Mouse (Mus musculus) urinary bladder, adult 2 months (tissue): ENCODE measurements around the gene Syn3. TPM values are rescaled to one million over a fixed set of nuclear protein-coding genes. Genes with fewer than 3 reads are reported as not detected.
"Not testable (repeated sequence)": the region's sequence is repeated elsewhere in the genome, so short reads cannot be mapped to it uniquely, and the experiment has no call there.

Source experiments
- DNase-seq: peaks from one replicate; pipeline ENCODE4 v3.0.0; 2022; ENCODE audit warnings: low spot score
- polyA plus RNA-seq: library from polyadenylated mRNA; depleted of rRNA; stranded (reverse); fragments of >200 nt; gene quantifications from 2 replicates; pipeline ENCODE4 v1.2.3, GENCODE M21; 2012

The Syn3 gene
- polyA plus RNA-seq, 1 experiment, result 0.73 TPM

GRCm38 (mm10) chr10:86050522-86050921, 448.2 kb downstream of the Syn3 start:
- DNase-seq, result no peak

GRCm38 (mm10) chr10:86047786-86048185, 450.9 kb downstream of the Syn3 start:
- no peak for DNase-seq

- DNase-seq, result no peak
Measured at GRCm38 (mm10) chr10:86046371-86046770, 452.3 kb downstream of the Syn3 start.

GRCm38 (mm10) chr10:86044066-86044465, 454.6 kb downstream of the Syn3 start:
- DNase-seq, result no peak

GRCm38 (mm10) chr10:86043651-86044050, 455.0 kb downstream of the Syn3 start:
- DNase-seq, result no peak

- no peak for DNase-seq
Measured at GRCm38 (mm10) chr10:86034007-86034728, 464.5 kb downstream of the Syn3 start.

- DNase-seq, result no peak
Measured at GRCm38 (mm10) chr10:86032517-86032916, 466.2 kb downstream of the Syn3 start.

GRCm38 (mm10) chr10:86030743-86031142, 468.0 kb downstream of the Syn3 start:
- DNase-seq, result no peak

GRCm38 (mm10) chr10:86026807-86027206, 471.9 kb downstream of the Syn3 start:
- DNase-seq, result not testable (repeated sequence)

GRCm38 (mm10) chr10:86026354-86026753, 472.3 kb downstream of the Syn3 start:
- DNase-seq, result no peak

GRCm38 (mm10) chr10:86025906-86026305, 472.8 kb downstream of the Syn3 start:
- DNase-seq, result no peak

GRCm38 (mm10) chr10:86023149-86023548, 475.5 kb downstream of the Syn3 start:
- no peak for DNase-seq

- no peak for DNase-seq
Measured at GRCm38 (mm10) chr10:86022474-86022816, 476.3 kb downstream of the Syn3 start.

GRCm38 (mm10) chr10:86021749-86022473, 476.8 kb downstream of the Syn3 start, which contains the start of gene Fbxo7:
TSS of gene Fbxo7 (plus strand) at chr10:86021972.
- DNase-seq, result peak; percentile 83

GRCm38 (mm10) chr10:86021408-86021748, 477.3 kb downstream of the Syn3 start:
- no peak for DNase-seq

- no peak for DNase-seq
Measured at GRCm38 (mm10) chr10:86018813-86019212, 479.9 kb downstream of the Syn3 start.

- no peak for DNase-seq
Measured at GRCm38 (mm10) chr10:86017781-86018180, 480.9 kb downstream of the Syn3 start.

- DNase-seq, result no peak
Measured at GRCm38 (mm10) chr10:86011781-86012180, 486.9 kb downstream of the Syn3 start, which contains the start of gene Bpifc. TSS of gene Bpifc (minus strand) at chr10:86011895.

- no peak for DNase-seq
Measured at GRCm38 (mm10) chr10:86011172-86011571, 487.5 kb downstream of the Syn3 start.

- DNase-seq, result no peak
Measured at GRCm38 (mm10) chr10:86010636-86011035, 488.1 kb downstream of the Syn3 start.

GRCm38 (mm10) chr10:86009688-86010087, 489.0 kb downstream of the Syn3 start:
- DNase-seq, result no peak

- no peak for DNase-seq
Measured at GRCm38 (mm10) chr10:86006455-86006854, 492.2 kb downstream of the Syn3 start.
